Mouse (Mus musculus) ES-Bruce4 (cell line): Measurements from ENCODE around the gene Tep1.

Experiments used
- EP300 ChIP-seq: IDR thresholded peaks from 2 replicates; pipeline ENCODE4 v1.6.1; 2011; ENCODE audit warnings: low read depth, low read length; ENCODE audit not compliant: insufficient read depth
- POLR2A ChIP-seq: IDR thresholded peaks from one replicate; pipeline ENCODE4 v1.8.1; 2011; ENCODE audit warnings: low read length; ENCODE audit not compliant: insufficient read depth

DNA sequence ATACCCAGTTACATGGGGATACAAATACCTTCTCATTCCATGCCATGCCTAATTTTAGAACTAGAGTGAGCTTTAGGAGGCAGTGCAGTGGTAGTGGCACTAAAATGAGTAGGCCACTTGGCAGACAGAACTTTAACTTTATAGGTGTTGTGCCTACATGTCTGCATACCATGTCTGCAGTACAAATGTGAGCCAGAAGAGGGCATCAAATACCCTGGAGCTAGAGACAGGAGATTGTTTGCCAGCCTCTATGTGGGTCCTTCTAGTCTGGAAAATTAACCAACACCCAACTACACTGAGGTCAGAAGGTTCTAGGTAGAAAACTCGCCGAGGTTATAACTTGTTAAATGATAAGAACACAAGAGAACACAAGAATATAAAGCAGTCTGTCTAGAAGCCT is 71.8 kb downstream of the Tep1 start:
- no peak for TF ChIP-seq EP300
- no peak for TF ChIP-seq POLR2A
